ENCODE assay signal across 7 mouse cellular contexts in the genomic region with DNA sequence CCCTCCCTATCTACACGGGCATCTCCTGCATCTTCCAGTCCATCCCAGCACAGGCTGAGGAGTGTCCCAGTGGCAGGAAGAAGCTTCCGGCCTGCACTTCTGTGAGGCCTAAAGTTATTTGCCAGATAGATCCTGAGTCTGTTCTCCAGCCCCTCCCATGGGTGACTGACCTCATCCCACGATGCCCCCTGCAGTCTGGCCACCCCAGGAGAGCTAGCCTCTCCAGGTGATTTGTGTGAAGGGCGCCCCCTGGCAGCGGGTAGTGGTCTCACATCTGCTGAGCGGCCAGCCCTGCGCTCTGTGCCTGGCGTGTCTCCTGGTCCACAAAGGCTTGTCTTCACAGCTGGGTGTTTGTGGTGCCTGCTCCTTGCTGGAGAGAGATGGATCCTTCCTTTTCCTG.
A peak's percentile ranks its signal among the peaks of the same experiment; 100 is the strongest.
DNase-seq lines count a peak whose midpoint lies in the region; ATAC-seq and TF ChIP-seq lines count a peak whose summit lies in the region.

No protein-coding gene starts in this region.

- peak overlapping the region; percentile 82 for H3K27ac ChIP-seq in gastrocnemius, adult 2 months
- H3K27ac ChIP-seq in stomach, embryonic 16.5 days (ENCODE audit: low read length): peak overlapping the region; percentile 92

- WGBS in stomach, embryonic 16.5 days: 38% methylated on average over 8 of the region's 8 CpGs

- DNase-seq in T-cell, adult 2 months (ENCODE audit: low spot score): peak; percentile 63
- peak; percentile 79 for DNase-seq in gastrocnemius, adult 2 months
- peak; percentile 65 for DNase-seq in kidney, adult 9 months
- peak; percentile 48 for DNase-seq in lung, postnatal 25 days (ENCODE audit: low spot score)
- DNase-seq in left cerebral cortex, postnatal 14 days (ENCODE audit: low spot score in 2 of 2): no peak

- intact Hi-C loops in gastrocnemius, adult 2 months (cut with DNase I): loop anchor here (2.0 kb wide), 2 partner anchors 46 to 76 kb away; no protein-coding TSS in a partner anchor
- intact Hi-C loops in left cerebral cortex, postnatal 14 days (cut with DNase I): loop anchor here (5.0 kb wide), 1 partner anchor 46 kb away; no protein-coding TSS in a partner anchor

- H3K9ac ChIP-seq in stomach, embryonic 16.5 days (ENCODE audit: low read length): peak overlapping the region; percentile 40

- no peaks in the 10 kb centered on the region for H3K36me3 ChIP-seq in E14TG2a.4 (ENCODE audit: insufficient read depth, low read length)
- H3K36me3 ChIP-seq in stomach, embryonic 16.5 days (ENCODE audit: control insufficient read depth, insufficient read depth, low read length): no peaks in the 10 kb centered on the region

- peaks cover 100% of the 10 kb centered on the region for H3K4me1 ChIP-seq in E14TG2a.4 (replicated peaks; ENCODE audit: low read depth, low read length)
- peaks cover 95% of the 10 kb centered on the region for H3K4me1 ChIP-seq in stomach, embryonic 16.5 days (ENCODE audit: control insufficient read depth, insufficient read depth, low read length)

- no peaks in the 10 kb centered on the region for H3K9me3 ChIP-seq in E14TG2a.4 (ENCODE audit: low read length)
- H3K9me3 ChIP-seq in stomach, embryonic 16.5 days (replicated peaks; ENCODE audit: control insufficient read depth, low read length): no peaks in the 10 kb centered on the region

- H3K4me2 ChIP-seq in stomach, embryonic 16.5 days (ENCODE audit: low read depth, low read length): 0 out of 2 replicates have a peak overlapping the region, but pooled peaks have one; percentile 10

- no peaks in the 10 kb centered on the region for H3K27me3 ChIP-seq in E14TG2a.4 (ENCODE audit: insufficient read depth, low read length)
- no peaks in the 10 kb centered on the region for H3K27me3 ChIP-seq in stomach, embryonic 16.5 days (ENCODE audit: control insufficient read depth, insufficient read depth, low read length)

- peak overlapping the region; percentile 71 for H3K4me3 ChIP-seq in E14TG2a.4 (replicated peaks; ENCODE audit: low read length)
- peak overlapping the region; percentile 54 for H3K4me3 ChIP-seq in gastrocnemius, adult 2 months
- no peak overlapping the region for H3K4me3 ChIP-seq in stomach, embryonic 16.5 days (replicated peaks; ENCODE audit: low read length)

- TF ChIP-seq CTCF in E14TG2a.4 (conservative IDR thresholded peaks at IDR 0.05; ENCODE audit: low read length): peak; percentile 74
- TF ChIP-seq CTCF in gastrocnemius, adult 2 months (IDR thresholded peaks at IDR 0.05): peak; percentile 80

- no peak for ATAC-seq in stomach, embryonic 16.5 days (ENCODE audit: insufficient read depth, low FRiP score)

Comparison
In these comparisons a context has a peak if more than half of its experiments do, and no peak if none do; other contexts are left out.
1. DNase-seq: peak in T-cell, adult 2 months (single experiment), gastrocnemius, adult 2 months (single experiment), kidney, adult 9 months (single experiment) and lung, postnatal 25 days (single experiment); none in left cerebral cortex, postnatal 14 days (0 of 2).